Comparison of ENCODE assay signal across 18 mouse cellular contexts in genomic region chr3:51791542-51791941, GRCm38 (mm10).
DNase-seq lines count a peak whose midpoint lies in the region; ATAC-seq and TF ChIP-seq lines count a peak whose summit lies in the region.
"Had no signal": no experiment of that assay in that cellular context is flagged by ENCODE, and none has a peak within 500 bp of the region (broad histone marks: within the 10 kb centered on the region; RNA-seq: fewer than 3 reads in every experiment).

No protein-coding gene starts in this region.

- ATAC-seq in forebrain, embryonic 13.5 days: no peak
- ATAC-seq in forebrain, postnatal 0 days: no peak
- no peak for ATAC-seq in midbrain, embryonic 15.5 days (replicated peaks)
- no peak for ATAC-seq in hindbrain, embryonic 13.5 days (ENCODE audit: low FRiP score)
- ATAC-seq in neural tube, embryonic 15.5 days (ENCODE audit: low FRiP score): no peak
- ATAC-seq in kidney, embryonic 15.5 days (replicated peaks; ENCODE audit: low FRiP score): no peak
- ATAC-seq: intestine, embryonic 15.5 days had no signal

- no peak for DNase-seq in forebrain, postnatal 0 days
- no peak for DNase-seq in midbrain, embryonic 10.5 days (ENCODE audit: low spot score)
- DNase-seq in kidney, adult 8-10 months: no peak
- DNase-seq: adrenal gland, postnatal 14 days; cerebellum, adult 9-11 months; gastrocnemius, postnatal 14 days; heart, adult 18-20 months; heart, postnatal 36 days; thymus, adult 18-20 months had no signal

- no peak for TF ChIP-seq CTCF in forebrain, postnatal 0 days (IDR thresholded peaks at IDR 0.05; ENCODE audit: low read depth)

- H3K4me2 ChIP-seq in forebrain, embryonic 13.5 days: no peak overlapping the region
- H3K4me2 ChIP-seq in forebrain, postnatal 0 days (ENCODE audit: low read depth): no peak overlapping the region
- H3K4me2 ChIP-seq in midbrain, embryonic 15.5 days: no peak overlapping the region
- no peak overlapping the region for H3K4me2 ChIP-seq in hindbrain, embryonic 13.5 days
- no peak overlapping the region for H3K4me2 ChIP-seq in neural tube, embryonic 15.5 days
- H3K4me2 ChIP-seq in kidney, embryonic 15.5 days: no peak overlapping the region
- H3K4me2 ChIP-seq: intestine, embryonic 15.5 days; midbrain, embryonic 12.5 days had no signal

- H3K4me3 ChIP-seq in forebrain, embryonic 13.5 days: no peak overlapping the region
- H3K4me3 ChIP-seq in forebrain, postnatal 0 days (ENCODE audit: low read depth, low read length): no peak overlapping the region
- H3K4me3 ChIP-seq in midbrain, embryonic 10.5 days: no peak overlapping the region
- no peak overlapping the region for H3K4me3 ChIP-seq in midbrain, embryonic 15.5 days
- H3K4me3 ChIP-seq in hindbrain, embryonic 13.5 days: no peak overlapping the region
- H3K4me3 ChIP-seq in neural tube, embryonic 15.5 days (replicated peaks): no peak overlapping the region
- no peak overlapping the region for H3K4me3 ChIP-seq in kidney, embryonic 15.5 days (replicated peaks)
- H3K4me3 ChIP-seq: intestine, embryonic 15.5 days; midbrain, embryonic 12.5 days had no signal

- no peaks in the 10 kb centered on the region for H3K9me3 ChIP-seq in forebrain, embryonic 13.5 days (replicated peaks)
- no peaks in the 10 kb centered on the region for H3K9me3 ChIP-seq in forebrain, postnatal 0 days (ENCODE audit: low read length)
- no peaks in the 10 kb centered on the region; the same call in 1 of the 2 replicates for H3K9me3 ChIP-seq in midbrain, embryonic 10.5 days (replicated peaks)
- H3K9me3 ChIP-seq in midbrain, embryonic 15.5 days: no peaks in the 10 kb centered on the region
- no peaks in the 10 kb centered on the region for H3K9me3 ChIP-seq in hindbrain, embryonic 13.5 days
- no peaks in the 10 kb centered on the region for H3K9me3 ChIP-seq in neural tube, embryonic 15.5 days (replicated peaks)
- no peaks in the 10 kb centered on the region for H3K9me3 ChIP-seq in kidney, embryonic 15.5 days (replicated peaks)
- H3K9me3 ChIP-seq: intestine, embryonic 15.5 days; midbrain, embryonic 12.5 days had no signal

- peak overlapping the region; percentile 35; the same call in 1 of the 2 replicates for H3K27ac ChIP-seq in forebrain, embryonic 13.5 days
- no peak overlapping the region for H3K27ac ChIP-seq in forebrain, postnatal 0 days (ENCODE audit: low read depth, low read length)
- peak overlapping the region; percentile 93 for H3K27ac ChIP-seq in midbrain, embryonic 10.5 days (replicated peaks)
- H3K27ac ChIP-seq in midbrain, embryonic 15.5 days: no peak overlapping the region
- peak overlapping the region; percentile 93; the same call in 1 of the 2 replicates for H3K27ac ChIP-seq in hindbrain, embryonic 13.5 days
- H3K27ac ChIP-seq in neural tube, embryonic 15.5 days (replicated peaks): peak overlapping the region; percentile 45; the same call in 1 of the 2 replicates
- H3K27ac ChIP-seq in kidney, embryonic 15.5 days: no peak overlapping the region
- H3K27ac ChIP-seq: intestine, embryonic 15.5 days; macrophage had no signal

- H3K27me3 ChIP-seq in forebrain, embryonic 13.5 days: no peaks in the 10 kb centered on the region
- no peaks in the 10 kb centered on the region for H3K27me3 ChIP-seq in forebrain, postnatal 0 days (ENCODE audit: insufficient read depth, low read length)
- no peaks in the 10 kb centered on the region for H3K27me3 ChIP-seq in midbrain, embryonic 10.5 days (ENCODE audit: low read depth, poor library complexity, severe bottlenecking)
- no peaks in the 10 kb centered on the region for H3K27me3 ChIP-seq in midbrain, embryonic 15.5 days (replicated peaks)
- H3K27me3 ChIP-seq in hindbrain, embryonic 13.5 days: no peaks in the 10 kb centered on the region
- H3K27me3 ChIP-seq in neural tube, embryonic 15.5 days (replicated peaks): no peaks in the 10 kb centered on the region
- no peaks in the 10 kb centered on the region for H3K27me3 ChIP-seq in kidney, embryonic 15.5 days
- H3K27me3 ChIP-seq: CH12.LX; intestine, embryonic 15.5 days; midbrain, embryonic 12.5 days had no signal

- H3K9ac ChIP-seq in forebrain, embryonic 13.5 days: no peak overlapping the region
- H3K9ac ChIP-seq in forebrain, postnatal 0 days: no peak overlapping the region
- no peak overlapping the region for H3K9ac ChIP-seq in midbrain, embryonic 15.5 days
- H3K9ac ChIP-seq in hindbrain, embryonic 13.5 days: no peak overlapping the region
- H3K9ac ChIP-seq in neural tube, embryonic 15.5 days (replicated peaks): no peak overlapping the region
- H3K9ac ChIP-seq in kidney, embryonic 15.5 days: no peak overlapping the region
- H3K9ac ChIP-seq: intestine, embryonic 15.5 days; midbrain, embryonic 12.5 days had no signal

- 72% methylated on average over 7 of the region's 7 CpGs for WGBS in forebrain, embryonic 13.5 days
- 60% methylated on average over 7 of the region's 7 CpGs for WGBS in forebrain, postnatal 0 days
- WGBS in midbrain, embryonic 10.5 days: 55% methylated on average over 7 of the region's 7 CpGs
- WGBS in midbrain, embryonic 15.5 days: 55% methylated on average over 7 of the region's 7 CpGs
- 32% methylated on average over 7 of the region's 7 CpGs for WGBS in hindbrain, embryonic 13.5 days
- 24% methylated on average over 7 of the region's 7 CpGs for WGBS in neural tube, embryonic 15.5 days
- 64% methylated on average over 7 of the region's 7 CpGs for WGBS in kidney, embryonic 15.5 days

- H3K36me3 ChIP-seq in forebrain, embryonic 13.5 days (ENCODE audit: poor library complexity, severe bottlenecking): no peaks in the 10 kb centered on the region
- no peaks in the 10 kb centered on the region for H3K36me3 ChIP-seq in forebrain, postnatal 0 days (ENCODE audit: insufficient read depth)
- 0 out of 2 replicates have a peak, but pooled peaks cover 3% of the 10 kb centered on the region for H3K36me3 ChIP-seq in midbrain, embryonic 10.5 days
- H3K36me3 ChIP-seq in midbrain, embryonic 15.5 days (replicated peaks): no peaks in the 10 kb centered on the region
- no peaks in the 10 kb centered on the region for H3K36me3 ChIP-seq in hindbrain, embryonic 13.5 days
- no peaks in the 10 kb centered on the region for H3K36me3 ChIP-seq in neural tube, embryonic 15.5 days
- no peaks in the 10 kb centered on the region for H3K36me3 ChIP-seq in kidney, embryonic 15.5 days
- H3K36me3 ChIP-seq: intestine, embryonic 15.5 days; midbrain, embryonic 12.5 days had no signal

- H3K4me1 ChIP-seq in forebrain, embryonic 13.5 days: peaks cover 37% of the 10 kb centered on the region
- H3K4me1 ChIP-seq in forebrain, postnatal 0 days (ENCODE audit: insufficient read depth): peaks cover 12% of the 10 kb centered on the region; the same call in 1 of the 2 replicates
- H3K4me1 ChIP-seq in midbrain, embryonic 10.5 days: peaks cover 71% of the 10 kb centered on the region
- peaks cover 28% of the 10 kb centered on the region for H3K4me1 ChIP-seq in midbrain, embryonic 15.5 days
- peaks cover 57% of the 10 kb centered on the region for H3K4me1 ChIP-seq in hindbrain, embryonic 13.5 days (replicated peaks)
- H3K4me1 ChIP-seq in neural tube, embryonic 15.5 days: peaks cover 48% of the 10 kb centered on the region
- H3K4me1 ChIP-seq in kidney, embryonic 15.5 days: peaks cover 44% of the 10 kb centered on the region

Comparison
In these comparisons a context has a peak if more than half of its experiments do, and no peak if none do; other contexts are left out.
1. H3K27ac ChIP-seq: peak in forebrain, embryonic 13.5 days (single experiment), midbrain, embryonic 10.5 days (single experiment), hindbrain, embryonic 13.5 days (single experiment) and neural tube, embryonic 15.5 days (single experiment); none in forebrain, postnatal 0 days (single experiment), midbrain, embryonic 15.5 days (single experiment) and kidney, embryonic 15.5 days (single experiment).